ENCODE assay signal across 8 mouse cellular contexts in the genomic region with DNA sequence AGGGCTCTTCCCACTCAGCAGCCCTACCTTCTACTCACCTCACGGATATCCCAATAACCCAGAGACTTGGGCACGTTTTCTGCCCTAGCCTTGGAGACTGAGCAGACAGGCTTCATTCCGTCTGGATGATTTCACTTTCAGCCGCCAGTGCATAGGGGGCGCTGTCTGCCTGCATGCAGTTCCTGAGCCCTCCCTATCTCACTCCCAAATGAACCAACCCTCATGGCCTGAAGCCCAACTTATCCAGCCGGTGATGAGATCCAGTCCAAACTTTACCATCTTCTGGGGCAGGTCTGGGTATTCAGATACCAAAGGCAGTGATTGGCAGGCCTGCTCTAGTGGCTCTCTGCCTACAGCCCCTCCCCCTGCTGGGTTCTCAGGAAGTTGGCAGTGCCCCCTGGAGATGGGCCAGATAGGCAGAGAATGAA. TPM values are rescaled to one million over a fixed set of nuclear protein-coding genes. Genes with fewer than 3 reads are reported as not detected.
A peak's percentile ranks its signal among the peaks of the same experiment; 100 is the strongest.
DNase-seq lines count a peak whose midpoint lies in the region; ATAC-seq and TF ChIP-seq lines count a peak whose summit lies in the region.

No protein-coding gene starts in this region.

- H3K36me3 ChIP-seq in G1E (replicated peaks): no peaks in the 10 kb centered on the region

- no peak overlapping the region for H3K27ac ChIP-seq in embryonic fibroblast, embryonic 13.5 days (ENCODE audit: insufficient read depth, low read length)

- no peak overlapping the region for H3K4me3 ChIP-seq in G1E (ENCODE audit: low read depth, low read length)
- no peak overlapping the region for H3K4me3 ChIP-seq in embryonic fibroblast, embryonic 13.5 days (ENCODE audit: insufficient read depth, low read length)

- peaks cover 16% of the 10 kb centered on the region for H3K27me3 ChIP-seq in G1E (ENCODE audit: insufficient read depth, low read length)

- TF ChIP-seq CTCF in G1E (IDR thresholded peaks at IDR 0.05; ENCODE audit: low read depth, low read length): no peak; the same call in 1 of the 2 replicates
- peak; percentile 66; the same call in 1 of the 2 replicates for TF ChIP-seq CTCF in embryonic fibroblast, embryonic 13.5 days (IDR thresholded peaks at IDR 0.05; ENCODE audit: borderline replicate concordance, insufficient read depth, low read length)

- H3K4me1 ChIP-seq in G1E (ENCODE audit: insufficient read depth, low read depth, low read length): no peaks in the 10 kb centered on the region
- H3K4me1 ChIP-seq in embryonic fibroblast, embryonic 13.5 days (ENCODE audit: control insufficient read depth, insufficient read depth, low read length): no peaks in the 10 kb centered on the region

- no peaks in the 10 kb centered on the region for H3K9me3 ChIP-seq in G1E (replicated peaks)

- TF ChIP-seq POLR2A in embryonic fibroblast, embryonic 13.5 days (IDR thresholded peaks at IDR 0.05; ENCODE audit: low read depth, low read length): no peak

- ATAC-seq in G1E (ENCODE audit: extremely low read depth, insufficient number of reproducible peaks, low FRiP score, poor library complexity, severe bottlenecking): no peak
- no peak for ATAC-seq in erythroid progenitor cell, adult 5-6 weeks (replicated peaks; ENCODE audit: low FRiP score, poor library complexity, severe bottlenecking)

- DNase-seq in G1E (ENCODE audit: low spot score): peak; percentile 9
- DNase-seq in adrenal gland, postnatal 36 days: peak; percentile 88 to 94
- DNase-seq in heart, postnatal 25 days (ENCODE audit: low spot score): peak; percentile 60
- peak; percentile 44 to 69 for DNase-seq in layer of hippocampus, adult 18-20 months (ENCODE audit: low spot score in 2 of 2)
- DNase-seq in lung, postnatal 10 days: peak; percentile 88
- DNase-seq in retina, embryonic 14.5 days (ENCODE audit: low spot score): peak; percentile 54

- intact Hi-C loops in heart, postnatal 25 days (cut with DNase I): loop anchor here (2.0 to 5.0 kb wide), 2 partner anchors 65 to 109 kb away; no protein-coding TSS in a partner anchor

RNA-seq across cellular contexts. Expression of a gene that starts 9.8 kb away (rescaled TPM):
- total RNA-seq in G1E (2014; fragmentation: Nextera tagmentation): not detected in 2 replicates
- 0.12 and 0.16 TPM in 2 replicates for total RNA-seq in G1E (2017)
- polyA plus RNA-seq in G1E (2012): not detected in 2 replicates
- 1 to 10 TPM; 4.3 to 6.0 TPM for total RNA-seq in adrenal gland, postnatal 36 days (2021)
- 2.0 and 3.7 TPM in 2 replicates for polyA plus RNA-seq in embryonic fibroblast, embryonic 13.5 days (2011; ENCODE audit: insufficient read length, low read depth, missing spikeins)
- total RNA-seq in heart, postnatal 25 days (2021): 1 to 10 TPM; 1.6 to 3.2 TPM
- 10 to 100 TPM; 18.6 to 19.6 TPM for total RNA-seq in layer of hippocampus, adult 18-20 months (2021)
- total RNA-seq in erythroid progenitor cell, adult 5-6 weeks (2015; ENCODE audit: low replicate concordance): not detected in 2 replicates
- total RNA-seq in erythroid progenitor cell, adult 5-6 weeks (2017; ENCODE audit: low replicate concordance): not detected in 2 replicates

RNA-seq across cellular contexts. Expression of a gene that starts 15.7 kb away (rescaled TPM):
- total RNA-seq in G1E (2014; fragmentation: Nextera tagmentation): not detected in 2 replicates
- total RNA-seq in G1E (2017): not detected in 2 replicates
- polyA plus RNA-seq in G1E (2012): not detected in 2 replicates
- total RNA-seq in adrenal gland, postnatal 36 days (2021): not detected
- polyA plus RNA-seq in embryonic fibroblast, embryonic 13.5 days (2011; ENCODE audit: insufficient read length, low read depth, missing spikeins): not detected in 2 replicates
- total RNA-seq in heart, postnatal 25 days (2021): not detected
- total RNA-seq in layer of hippocampus, adult 18-20 months (2021): not detected
- total RNA-seq in erythroid progenitor cell, adult 5-6 weeks (2015; ENCODE audit: low replicate concordance): not detected in 2 replicates
- total RNA-seq in erythroid progenitor cell, adult 5-6 weeks (2017; ENCODE audit: low replicate concordance): not detected in 2 replicates

RNA-seq across cellular contexts. Expression of a gene that starts 21.7 kb away (rescaled TPM):
- total RNA-seq in G1E (2014; fragmentation: Nextera tagmentation): not detected in 2 replicates
- total RNA-seq in G1E (2017): not detected in 2 replicates
- not detected in 2 replicates for polyA plus RNA-seq in G1E (2012)
- 100 to 1,000 TPM; 143 to 157 TPM for total RNA-seq in adrenal gland, postnatal 36 days (2021)
- 1.3 and 2.3 TPM in 2 replicates for polyA plus RNA-seq in embryonic fibroblast, embryonic 13.5 days (2011; ENCODE audit: insufficient read length, low read depth, missing spikeins)
- total RNA-seq in heart, postnatal 25 days (2021): 10 to 100 TPM; 77.7 to 79.7 TPM
- total RNA-seq in layer of hippocampus, adult 18-20 months (2021): 100 to 1,000 TPM; 171 to 187 TPM
- not detected in 2 replicates for total RNA-seq in erythroid progenitor cell, adult 5-6 weeks (2015; ENCODE audit: low replicate concordance)
- not detected in 2 replicates for total RNA-seq in erythroid progenitor cell, adult 5-6 weeks (2017; ENCODE audit: low replicate concordance)

RNA-seq across cellular contexts. Expression of a gene that starts 32.9 kb away (rescaled TPM):
- not detected in 2 replicates for total RNA-seq in G1E (2014; fragmentation: Nextera tagmentation)
- total RNA-seq in G1E (2017): not detected in 2 replicates
- polyA plus RNA-seq in G1E (2012): not detected in 2 replicates
- total RNA-seq in adrenal gland, postnatal 36 days (2021): 100 to 1,000 TPM; 143 to 261 TPM
- polyA plus RNA-seq in embryonic fibroblast, embryonic 13.5 days (2011; ENCODE audit: insufficient read length, low read depth, missing spikeins): 59.6 and 62.2 TPM in 2 replicates
- total RNA-seq in heart, postnatal 25 days (2021): 100 to 1,000 TPM; 137 to 156 TPM
- 1 to 10 TPM; 2.8 to 3.4 TPM for total RNA-seq in layer of hippocampus, adult 18-20 months (2021)
- not detected in 2 replicates for total RNA-seq in erythroid progenitor cell, adult 5-6 weeks (2015; ENCODE audit: low replicate concordance)
- not detected in 2 replicates for total RNA-seq in erythroid progenitor cell, adult 5-6 weeks (2017; ENCODE audit: low replicate concordance)

RNA-seq across cellular contexts. Expression of a gene that starts 57.7 kb away (rescaled TPM):
- total RNA-seq in G1E (2014; fragmentation: Nextera tagmentation) (not detected in 2 replicates), G1E (2017) (not detected in 2 replicates)
- polyA plus RNA-seq in G1E (2012): not detected in 2 replicates
- total RNA-seq in adrenal gland, postnatal 36 days (2021): 10 to 100 TPM; 28.9 to 43.7 TPM
- 68.6 and 75.4 TPM in 2 replicates for polyA plus RNA-seq in embryonic fibroblast, embryonic 13.5 days (2011; ENCODE audit: insufficient read length, low read depth, missing spikeins)
- 10 to 100 TPM; 50.1 to 51.4 TPM for total RNA-seq in heart, postnatal 25 days (2021)
- 100 to 1,000 TPM; 286 to 295 TPM for total RNA-seq in layer of hippocampus, adult 18-20 months (2021)
- 49.4 and 80.1 TPM in 2 replicates for total RNA-seq in erythroid progenitor cell, adult 5-6 weeks (2015; ENCODE audit: low replicate concordance)
- 50.7 and 54.8 TPM in 2 replicates for total RNA-seq in erythroid progenitor cell, adult 5-6 weeks (2017; ENCODE audit: low replicate concordance)

Comparison
In these comparisons a context has a peak if more than half of its experiments do, and no peak if none do; other contexts are left out.
1. DNase-seq: peak in every context shown above with its lines; median percentile 91 in adrenal gland, postnatal 36 days; 88 in lung, postnatal 10 days; 60 in heart, postnatal 25 days; 56 in layer of hippocampus, adult 18-20 months; 54 in retina, embryonic 14.5 days; 9 in G1E.
2. RNA of a gene that starts 21.7 kb away (total RNA-seq): 171 to 187 TPM in layer of hippocampus, adult 18-20 months, 143 to 157 TPM in adrenal gland, postnatal 36 days and 77.7 to 79.7 TPM in heart, postnatal 25 days; not detected in G1E and not detected in erythroid progenitor cell, adult 5-6 weeks; every median in the first group is over 10 times any median in the second.